Mouse (Mus musculus): Measurements from ENCODE around the gene Dock8.

The Dock8 gene

GRCm38 (mm10) chr19:25122417-25122816 is 123.1 kb downstream of the Dock8 start:
- DNase-seq (ENCODE audit: low read depth, low spot score), result no peak

DNA sequence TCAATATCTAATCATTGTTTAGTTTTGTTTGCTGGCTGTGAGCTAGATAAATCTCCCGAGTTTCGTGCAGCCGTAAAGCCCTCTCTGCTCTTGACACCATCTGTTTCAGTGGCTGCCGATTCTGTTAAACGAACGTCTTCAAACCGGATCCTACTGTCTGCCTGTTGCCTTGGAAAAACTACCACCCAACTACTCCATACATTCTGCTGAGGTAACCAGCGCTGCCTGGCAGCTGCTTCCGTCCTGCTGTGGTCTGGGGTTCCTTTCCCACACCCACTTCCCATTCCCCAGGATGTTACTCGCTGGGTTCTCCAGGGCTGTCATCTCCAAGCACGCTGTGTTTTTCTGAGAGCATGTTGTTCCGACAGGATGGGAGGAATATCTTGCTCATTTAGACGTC is 123.7 kb downstream of the Dock8 start:
- no peak for DNase-seq (ENCODE audit: low read depth, low spot score)

DNA sequence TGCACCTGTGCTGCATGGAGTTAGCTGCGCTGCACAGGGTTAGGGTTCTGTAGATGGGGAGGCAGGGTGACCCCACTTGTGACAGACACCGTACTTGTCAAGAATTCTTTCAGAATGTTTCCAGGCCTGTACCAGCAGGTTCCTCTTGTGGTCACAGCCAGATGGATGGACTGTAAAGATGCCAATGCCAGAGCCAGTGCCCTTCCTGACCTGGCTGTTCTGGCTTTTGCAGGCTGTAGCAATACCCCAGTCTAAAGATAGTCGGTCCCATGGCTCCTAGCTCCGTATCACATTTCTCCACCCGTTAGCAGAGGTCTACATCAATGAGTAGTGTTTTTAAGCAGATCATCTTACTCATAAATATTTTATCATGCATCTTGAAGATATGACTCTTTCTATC is 124.1 kb downstream of the Dock8 start:
- DNase-seq (ENCODE audit: low read depth, low spot score), result no peak

DNA sequence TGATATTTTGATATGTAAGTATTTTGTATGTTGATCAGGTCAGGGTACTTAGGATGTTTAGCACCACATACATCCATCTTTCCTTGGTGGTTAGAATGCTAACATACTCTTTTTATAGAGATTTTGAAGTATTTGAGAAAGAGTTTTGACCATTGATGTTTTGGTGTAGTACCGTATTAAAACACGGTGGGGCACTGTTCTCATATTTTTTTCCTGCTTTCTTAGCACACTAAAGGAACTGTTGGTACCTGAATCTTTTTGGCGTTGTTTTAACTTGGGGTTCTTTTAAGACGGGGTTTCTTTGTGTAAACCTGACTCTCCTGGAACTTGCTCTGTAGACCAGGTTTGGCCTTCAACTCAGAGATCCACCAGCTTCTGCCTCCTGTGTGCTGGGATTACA is 133.0 kb downstream of the Dock8 start:
- DNase-seq (ENCODE audit: low read depth, low spot score), result no peak

DNA sequence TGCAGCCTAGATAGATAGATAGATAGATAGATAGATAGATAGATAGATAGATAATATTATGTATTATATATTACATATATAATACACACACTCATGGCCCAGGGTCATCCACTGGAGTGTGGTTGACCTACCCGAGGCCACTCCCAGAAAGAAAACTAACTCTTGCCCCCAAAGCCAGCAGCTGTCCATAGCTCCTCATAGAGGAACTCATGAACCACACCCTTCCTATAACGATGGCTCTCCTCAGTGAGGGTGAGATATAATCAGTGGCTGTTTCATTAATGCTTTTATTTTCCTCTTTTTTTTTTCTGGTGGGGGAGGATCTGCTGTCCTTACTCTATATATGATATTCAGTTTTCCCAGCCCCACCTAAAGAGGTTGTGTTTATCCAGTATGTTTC is 134.6 kb downstream of the Dock8 start:
- no peak for DNase-seq (ENCODE audit: low read depth, low spot score)

DNA sequence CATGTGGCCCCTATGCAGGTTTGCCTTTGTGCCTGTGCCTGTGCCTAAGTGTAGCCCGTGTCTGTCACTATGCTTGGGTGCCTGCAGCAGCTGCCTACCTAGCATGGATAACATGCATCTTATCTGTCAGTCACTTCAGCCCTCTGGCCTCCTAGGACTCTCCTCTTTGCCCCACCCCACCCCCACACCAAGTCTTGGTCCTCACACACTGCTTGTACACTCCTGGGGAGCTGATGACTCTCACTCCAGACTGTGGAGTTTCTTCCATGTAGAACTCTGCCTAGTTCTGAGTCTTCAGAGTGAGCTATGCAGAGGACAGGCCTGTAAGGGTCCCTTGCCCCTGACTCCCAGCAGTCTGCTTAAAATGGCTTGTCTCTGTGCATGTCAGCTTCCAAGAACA is 136.8 kb downstream of the Dock8 start:
- no peak for DNase-seq (ENCODE audit: low read depth, low spot score)

GRCm38 (mm10) chr19:25137907-25138820 is 138.8 kb downstream of the Dock8 start:
- no peak for DNase-seq (ENCODE audit: low read depth, low spot score)

DNA sequence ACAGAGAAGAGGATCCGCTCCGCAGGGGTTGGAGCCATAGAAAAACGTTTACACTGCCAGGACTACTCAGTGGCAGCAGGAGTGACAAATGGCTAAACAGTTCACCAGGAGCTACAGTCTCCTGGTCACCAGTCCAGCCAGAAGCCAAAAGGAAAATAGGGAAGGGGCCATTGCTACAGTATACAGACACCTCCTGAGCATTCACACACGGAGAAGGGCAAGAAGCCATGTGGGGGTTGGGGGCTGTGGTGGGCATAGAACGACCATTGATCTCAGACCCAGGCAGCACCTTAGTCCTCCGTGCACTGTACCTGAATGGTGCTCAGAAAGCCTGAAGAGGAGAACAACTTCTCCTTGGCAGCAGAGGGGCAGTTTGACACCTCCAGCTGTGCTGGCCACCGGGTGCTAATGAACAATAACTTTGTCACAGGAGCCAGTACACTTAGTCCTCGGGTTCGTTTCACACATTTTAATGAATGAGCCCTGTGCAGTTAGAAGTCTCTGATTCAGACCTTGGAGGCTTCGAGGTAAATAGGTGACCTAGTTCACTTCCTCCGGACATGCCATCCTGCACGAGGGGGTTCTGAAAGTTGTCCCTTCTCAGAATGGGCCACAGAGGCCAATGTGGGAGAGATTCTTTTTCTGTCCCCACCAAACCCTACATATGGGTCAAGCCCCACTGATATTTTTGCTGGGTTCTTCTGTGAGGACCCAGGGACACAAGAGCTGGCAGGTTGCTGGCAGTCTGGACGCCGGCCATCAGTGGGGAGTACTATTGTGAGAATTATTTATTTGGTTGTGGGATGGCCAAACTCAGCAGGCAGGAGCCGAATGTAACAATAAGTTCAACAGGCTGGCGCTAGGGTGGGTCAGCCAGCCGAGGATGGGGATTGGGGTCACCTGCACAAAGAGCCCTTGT is 145.0 kb downstream of the Dock8 start:
- no peak for DNase-seq (ENCODE audit: low read depth, low spot score)

DNA sequence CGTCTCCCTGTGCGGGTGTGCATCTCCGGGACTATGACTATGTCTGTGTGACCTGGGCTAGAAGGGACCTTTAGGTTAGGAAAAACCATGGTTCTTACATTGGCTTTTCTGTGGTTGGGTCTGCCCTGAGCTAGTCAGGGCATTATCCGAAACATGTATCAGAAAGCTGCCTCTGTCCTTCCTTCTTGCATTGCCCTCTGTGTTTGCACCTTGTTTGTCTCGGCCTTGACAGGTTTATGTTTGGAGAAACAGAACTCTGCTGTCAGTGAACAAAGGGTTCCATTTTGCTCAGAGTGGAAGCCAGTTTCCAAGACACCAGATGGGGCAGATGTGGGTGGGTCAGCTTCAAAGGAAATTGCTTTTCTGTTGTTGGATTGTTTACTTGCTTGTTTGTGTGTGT is 145.8 kb downstream of the Dock8 start:
- DNase-seq (ENCODE audit: low read depth, low spot score), result no peak

- no peak for DNase-seq (ENCODE audit: low read depth, low spot score)
Measured at GRCm38 (mm10) chr19:25146122-25146521, 146.8 kb downstream of the Dock8 start.

- no peak for DNase-seq (ENCODE audit: low read depth, low spot score)
Measured at GRCm38 (mm10) chr19:25149788-25150187, 150.5 kb downstream of the Dock8 start.

DNA sequence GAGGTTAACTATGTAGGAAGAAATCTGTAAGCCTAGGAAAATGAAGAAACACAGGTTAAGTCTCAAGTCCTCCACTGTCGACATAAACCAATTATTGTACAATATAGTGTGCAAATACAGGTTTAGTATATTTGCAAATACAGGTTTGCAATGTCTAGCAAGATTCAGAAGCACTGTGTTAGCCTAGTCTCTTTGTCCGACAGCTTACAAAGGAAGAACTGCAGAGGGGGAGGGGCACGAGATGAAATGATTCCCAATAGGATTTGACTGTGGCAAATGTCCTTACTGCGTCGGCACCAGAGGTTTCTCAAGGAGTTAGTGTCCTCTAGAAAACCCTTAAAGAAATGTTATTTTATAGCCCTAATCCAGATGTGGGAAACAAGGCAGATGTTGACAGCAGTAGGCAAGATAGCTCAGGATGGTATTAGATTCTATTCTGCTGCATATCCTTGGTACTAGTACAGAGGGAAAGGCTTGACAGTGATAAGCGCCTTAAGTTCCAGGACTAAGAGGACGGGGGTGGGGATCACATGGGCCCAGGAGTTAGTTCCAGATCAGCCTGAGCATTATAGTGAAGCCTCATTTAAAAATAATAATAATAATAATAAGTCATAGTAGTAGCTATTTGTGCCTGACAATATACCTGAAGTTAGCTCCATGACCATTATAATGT is 155.3 kb downstream of the Dock8 start:
- no peak for DNase-seq (ENCODE audit: low read depth, low spot score)

DNA sequence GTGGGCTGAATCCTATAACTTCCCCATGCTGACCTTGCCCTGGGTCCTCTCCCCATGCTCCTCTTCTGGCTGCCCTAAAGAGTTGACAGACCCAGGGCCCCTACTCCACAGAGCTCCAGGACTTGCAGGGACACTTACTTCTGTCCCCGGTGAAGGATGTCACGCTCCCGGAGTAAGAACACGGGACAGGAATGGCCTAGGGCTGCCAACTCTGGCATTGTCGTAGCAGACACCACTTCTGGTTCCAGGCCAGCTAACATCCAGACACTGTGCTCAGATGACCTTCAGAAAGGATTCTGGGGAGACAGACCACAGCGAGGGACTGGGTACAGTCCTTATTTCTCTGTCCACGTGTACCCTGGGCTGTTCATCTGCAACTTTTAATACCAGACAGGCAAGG is 155.9 kb downstream of the Dock8 start:
- DNase-seq (ENCODE audit: low read depth, low spot score), result no peak

GRCm38 (mm10) chr19:25155709-25156108 is 156.4 kb downstream of the Dock8 start:
- no peak for DNase-seq (ENCODE audit: low read depth, low spot score)

GRCm38 (mm10) chr19:25162270-25162669 is 162.9 kb downstream of the Dock8 start:
- DNase-seq (ENCODE audit: low read depth, low spot score), result no peak

GRCm38 (mm10) chr19:25163426-25163825 is 164.1 kb downstream of the Dock8 start:
- no peak for DNase-seq (ENCODE audit: low read depth, low spot score)

DNA sequence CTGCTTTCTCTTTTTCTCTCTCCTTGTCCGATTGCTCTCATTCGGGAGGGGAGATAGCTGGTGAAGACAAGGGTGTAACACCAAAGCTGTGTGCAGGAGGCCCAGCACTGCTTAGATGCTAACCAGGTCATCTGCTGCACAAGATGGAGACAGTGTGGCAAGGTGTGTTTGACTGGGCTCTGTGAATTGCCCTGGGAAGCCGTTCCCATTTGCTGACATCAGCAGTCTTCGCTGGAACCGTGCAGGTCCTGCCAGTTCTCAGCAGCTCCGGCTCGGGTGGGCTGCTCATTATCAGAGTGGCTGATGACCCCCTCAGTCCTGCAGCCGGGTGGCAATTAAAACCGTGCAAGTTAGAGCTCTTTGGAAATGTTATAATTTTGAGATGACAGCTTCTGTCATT is 167.1 kb downstream of the Dock8 start:
- DNase-seq (ENCODE audit: low read depth, low spot score), result no peak

DNA sequence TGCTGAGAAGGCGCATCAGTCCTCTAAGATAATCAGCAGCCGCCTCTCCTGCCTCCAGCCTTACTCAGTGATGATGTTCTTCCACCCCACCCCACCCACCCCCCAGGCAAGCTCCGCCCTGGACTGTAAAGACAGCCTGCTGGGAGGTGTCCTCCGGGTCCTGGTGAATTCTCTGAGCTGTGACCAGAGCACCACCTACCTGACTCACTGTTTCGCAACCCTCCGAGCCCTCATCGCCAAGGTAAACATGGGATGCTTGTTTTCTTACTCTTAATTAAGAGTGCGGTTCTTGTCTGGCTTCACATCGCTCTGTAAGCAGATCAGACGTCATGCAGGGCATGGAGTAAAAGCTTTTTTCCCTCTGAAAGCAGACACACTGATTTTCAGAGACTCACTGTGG is 172.1 kb downstream of the Dock8 start:
- no peak for DNase-seq (ENCODE audit: low read depth, low spot score)

GRCm38 (mm10) chr19:25176746-25177145 is 177.4 kb downstream of the Dock8 start:
- DNase-seq (ENCODE audit: low read depth, low spot score), result no peak

GRCm38 (mm10) chr19:25180024-25180423 is 180.7 kb downstream of the Dock8 start:
- DNase-seq (ENCODE audit: low read depth, low spot score), result no peak

- no peak for DNase-seq (ENCODE audit: low read depth, low spot score)
Measured at GRCm38 (mm10) chr19:25180547-25180946, 181.2 kb downstream of the Dock8 start.

DNA sequence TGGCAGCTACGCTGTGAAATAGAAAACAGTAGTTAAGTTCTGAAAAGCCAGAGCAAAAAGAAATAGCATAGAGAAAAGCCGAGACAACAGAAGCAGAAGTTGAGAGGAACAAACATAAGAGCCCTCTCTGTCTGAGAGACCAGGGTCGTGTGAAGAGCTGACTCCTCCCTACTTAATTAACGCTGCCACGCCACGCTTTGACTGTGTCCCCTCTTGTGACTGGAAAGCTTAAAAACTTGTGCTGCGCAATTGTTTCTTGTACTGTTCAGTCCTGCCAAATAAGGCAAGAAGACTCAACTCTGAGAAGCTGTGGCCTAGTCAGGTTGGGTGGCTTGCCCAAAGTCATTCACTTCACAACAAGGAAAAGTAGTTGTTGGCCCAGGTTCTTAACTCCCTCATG is 184.7 kb downstream of the Dock8 start:
- DNase-seq (ENCODE audit: low read depth, low spot score), result no peak

All from brain, embryonic 18.5 days (tissue).